Mouse (Mus musculus) induced T-regulatory cell, adult 2 months (primary cell): ENCODE measurements around the gene Cds2.
"Not testable (repeated sequence)": the region's sequence is repeated elsewhere in the genome, so short reads cannot be mapped to it uniquely, and the experiment has no call there.

Experiments used
- DNase-seq: peaks from one replicate; pipeline ENCODE4 v3.0.0-alpha.2; 2012; ENCODE audit warnings: low read depth

Cds2 gene

DNA sequence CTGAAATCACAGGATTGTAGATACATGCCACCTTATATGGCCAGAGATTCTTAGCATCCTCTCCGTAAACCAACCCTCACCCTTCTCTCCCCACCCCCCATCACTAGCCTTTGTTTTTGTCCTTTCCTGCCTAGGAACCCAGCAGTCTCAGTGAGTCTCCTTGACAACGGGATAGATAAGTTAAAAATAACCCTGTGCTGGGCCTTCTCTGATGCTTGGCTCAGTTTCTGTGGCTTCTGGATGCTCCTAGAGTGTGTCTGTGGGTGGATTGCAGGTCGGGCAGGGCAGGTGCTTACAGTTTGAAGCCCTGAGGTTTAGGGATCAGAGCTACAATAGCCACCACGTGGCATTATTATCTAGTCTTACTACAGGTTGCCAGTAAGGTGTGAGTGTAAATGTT lies 29.1 kb downstream of the Cds2 start:
- peak; percentile 39 for DNase-seq

DNA sequence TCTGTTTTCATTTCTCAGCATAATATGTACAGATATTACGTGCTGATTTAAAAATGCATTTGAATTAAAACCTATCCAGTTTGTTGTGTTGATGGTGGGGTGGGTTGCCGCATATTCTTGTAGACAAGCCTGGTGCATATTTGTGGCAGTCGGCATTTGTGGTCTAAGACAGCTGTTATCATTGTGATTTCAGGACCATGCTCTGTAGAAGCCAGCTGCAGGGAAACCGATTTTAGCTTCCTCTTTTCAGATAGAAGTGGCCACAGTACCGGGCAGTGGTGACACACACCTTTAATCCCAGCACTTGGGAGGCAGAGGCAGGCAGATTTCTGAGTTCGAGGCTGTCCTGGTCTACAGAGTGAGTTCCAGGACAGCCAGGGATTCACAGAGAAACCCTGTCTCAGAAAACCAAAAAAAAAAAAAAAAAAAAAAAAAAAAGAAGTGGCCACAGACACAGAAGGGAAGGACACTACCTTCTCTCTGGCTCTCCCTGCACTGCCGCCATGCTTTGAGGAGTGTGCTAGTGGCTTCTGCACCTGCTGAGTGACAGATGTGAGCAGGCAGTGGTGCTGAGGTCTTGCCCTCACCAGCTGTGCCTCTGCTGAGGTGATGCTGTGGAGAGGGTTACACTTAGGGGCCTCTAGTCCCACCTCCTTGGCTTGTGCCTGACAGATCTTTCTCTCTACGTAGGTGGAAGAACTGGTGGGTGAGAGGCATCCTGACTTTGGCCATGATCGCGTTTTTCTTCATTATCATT lies 30.9 kb downstream of the Cds2 start:
- DNase-seq: no peak

DNA sequence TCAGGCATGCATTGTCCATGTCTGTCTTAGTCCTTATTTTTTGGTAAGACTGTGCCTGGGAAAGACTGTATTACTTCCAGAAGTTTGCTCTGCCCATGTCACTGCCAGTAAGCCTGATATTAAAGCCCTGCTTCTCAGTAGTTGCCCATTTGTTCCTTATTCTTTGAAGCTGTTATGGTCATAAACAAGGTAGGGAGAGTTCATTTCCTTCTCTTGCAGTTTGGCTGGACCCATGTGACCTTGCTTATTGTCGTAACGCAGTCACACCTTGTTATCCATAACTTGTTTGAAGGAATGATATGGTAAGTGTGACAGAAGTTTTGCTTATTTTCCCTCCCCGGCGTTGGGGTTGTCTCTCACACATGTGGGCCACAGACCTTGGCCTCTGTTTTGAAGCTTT lies 35.3 kb downstream of the Cds2 start:
- no peak for DNase-seq

DNA sequence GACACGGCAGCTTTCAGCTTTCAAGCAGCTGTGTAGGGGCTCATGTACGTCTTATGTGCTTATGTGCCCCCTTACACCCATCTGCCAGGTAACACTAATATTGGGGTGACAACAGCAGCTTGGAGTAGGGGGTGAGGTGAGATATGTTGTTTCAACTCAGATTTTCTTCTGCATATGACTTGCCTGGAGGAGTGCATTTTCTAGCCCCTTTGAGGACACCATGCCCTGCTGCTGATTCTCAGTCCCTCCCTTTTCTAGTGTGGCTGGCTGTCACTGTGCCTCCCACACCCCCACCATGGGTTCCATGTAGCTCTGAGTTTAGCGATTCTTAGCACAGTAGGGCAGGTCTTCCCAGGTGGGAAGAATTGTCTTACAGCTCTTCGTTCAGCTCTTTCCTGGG lies 38.5 kb downstream of the Cds2 start:
- no peak for DNase-seq

DNA sequence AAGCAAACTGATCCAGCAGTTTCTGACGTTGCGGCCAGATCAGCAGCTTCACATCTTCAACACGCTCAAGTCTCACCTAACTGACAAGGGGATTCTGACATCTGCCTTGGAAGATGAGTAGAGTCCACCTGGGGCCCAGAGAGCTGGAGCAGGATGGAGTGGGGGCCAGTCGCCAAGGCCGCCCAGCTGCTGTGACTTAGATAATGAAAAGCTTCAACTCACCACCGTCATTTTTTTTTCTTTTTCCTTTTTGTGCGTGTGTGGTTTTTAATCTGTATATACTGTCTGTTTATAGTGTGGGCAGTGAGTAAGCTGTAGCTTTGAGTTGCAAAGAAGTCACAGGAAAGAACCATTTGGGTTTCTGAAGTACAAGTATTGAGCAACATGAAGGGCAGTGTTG lies 42.2 kb downstream of the Cds2 start:
- DNase-seq: no peak

DNA sequence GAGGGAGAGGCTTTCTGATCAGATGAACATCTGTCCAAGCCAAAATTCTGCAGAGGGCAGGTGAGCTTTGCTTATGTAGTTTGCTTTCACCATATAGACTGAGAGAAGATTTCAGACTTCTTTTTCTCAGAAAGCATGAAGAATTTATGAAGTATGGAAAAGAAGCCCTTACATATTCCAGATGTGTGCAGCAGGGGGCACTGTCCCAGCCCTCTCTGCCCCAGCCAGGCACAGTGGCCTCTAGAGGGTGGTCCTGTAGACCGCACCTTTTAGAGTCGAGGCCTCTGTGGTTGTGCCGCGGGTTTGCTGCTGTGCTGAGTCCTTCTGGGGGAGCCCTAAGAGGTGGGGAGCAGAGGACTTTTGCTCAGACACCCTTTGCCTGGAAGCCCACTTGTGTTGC lies 43.0 kb downstream of the Cds2 start:
- peak; percentile 42 for DNase-seq

DNA sequence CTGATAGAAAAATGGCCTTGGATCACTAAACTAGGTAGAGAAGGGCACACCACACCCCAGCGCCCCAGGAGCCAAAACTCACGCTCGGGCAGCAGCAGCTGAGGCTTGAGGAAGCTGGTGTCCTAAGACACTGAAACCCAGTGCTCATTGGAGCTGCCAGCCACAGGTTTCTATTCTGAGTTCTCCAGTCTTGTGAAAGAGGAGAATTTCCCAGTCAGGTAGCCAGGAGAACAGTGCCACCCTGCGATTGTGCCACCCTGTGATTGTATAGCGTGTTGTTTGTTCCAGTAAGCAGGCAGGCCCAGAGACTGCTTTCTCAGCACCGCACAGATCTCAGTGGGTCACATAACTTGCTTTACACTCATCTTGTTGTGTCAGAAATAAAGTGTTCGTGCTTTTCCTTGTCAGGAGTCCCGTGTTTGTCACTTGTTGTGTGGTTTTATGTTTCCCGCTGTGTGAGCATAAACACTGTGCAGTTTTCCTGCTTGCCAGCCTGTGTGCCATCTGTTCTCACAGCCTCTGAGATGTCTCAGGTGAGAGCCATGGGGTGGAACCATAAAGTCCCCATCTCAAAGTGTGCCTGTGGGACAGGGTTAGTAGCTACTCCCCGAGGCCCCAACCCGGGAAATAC lies 44.4 kb downstream of the Cds2 start:
- DNase-seq: no peak

DNA sequence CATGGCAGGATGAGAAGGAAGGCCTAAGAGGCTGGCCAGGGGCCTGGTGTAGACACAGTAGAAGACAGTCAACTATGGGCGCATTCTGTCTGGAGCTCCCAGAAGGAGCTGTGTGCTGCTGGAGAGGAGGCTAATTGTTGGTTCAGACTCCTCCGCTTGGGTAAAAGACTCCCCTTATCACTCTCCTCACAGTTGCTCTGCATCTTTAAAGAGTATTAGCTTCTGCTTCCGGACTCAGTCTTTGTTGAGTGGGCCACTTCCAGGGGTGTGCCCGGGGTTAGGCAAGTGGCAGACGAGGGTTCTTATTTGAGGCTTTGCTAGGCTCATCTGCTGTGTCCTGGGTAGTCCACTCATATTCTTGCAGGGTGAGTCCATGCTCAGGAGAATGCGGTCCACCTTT lies 45.9 kb downstream of the Cds2 start:
- no peak for DNase-seq

DNA sequence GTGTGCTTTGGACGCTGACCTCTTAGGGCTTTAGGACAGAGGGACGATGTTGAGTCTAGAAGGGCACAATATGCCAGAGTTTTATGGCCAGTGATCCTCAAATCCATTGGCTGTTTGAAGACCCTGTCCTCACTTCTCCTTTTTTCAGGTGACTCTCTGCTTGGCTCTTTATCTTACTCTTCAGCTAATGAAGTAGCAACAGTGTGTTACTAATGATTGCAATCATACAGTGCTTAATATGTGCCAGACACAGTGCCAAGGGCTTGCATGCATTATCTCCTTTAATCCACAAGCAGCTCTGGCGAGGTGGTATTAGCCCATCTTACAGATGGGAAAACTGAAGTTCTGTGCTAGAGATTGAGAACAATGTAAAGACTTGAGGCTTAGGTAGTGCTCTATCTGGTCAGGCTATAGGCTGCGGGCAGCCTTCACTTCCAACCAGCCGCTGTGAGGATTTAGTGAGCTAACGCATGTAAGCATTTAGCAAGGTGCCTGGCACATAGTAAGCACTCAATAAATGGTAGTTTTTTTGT lies 46.5 kb downstream of the Cds2 start:
- DNase-seq: no peak

DNA sequence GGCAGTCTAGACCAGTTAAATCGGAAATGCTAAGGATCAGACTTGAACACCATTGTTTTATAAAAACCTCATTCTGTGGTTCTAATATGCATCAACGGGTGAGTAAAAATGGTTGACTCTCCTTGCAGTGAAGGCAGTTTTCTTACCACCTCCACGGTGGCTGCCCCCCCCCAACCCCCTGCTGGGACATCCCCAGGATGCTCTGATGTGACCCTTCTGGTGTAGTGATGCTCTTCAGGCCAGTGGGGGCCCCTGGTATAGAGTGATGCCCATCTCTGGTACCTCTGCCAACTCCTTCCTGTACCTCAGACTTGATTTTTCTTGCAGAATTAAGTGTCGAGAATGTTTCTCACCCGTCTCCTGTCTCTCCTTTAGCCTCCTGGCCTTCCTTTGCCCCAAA lies 49.7 kb downstream of the Cds2 start:
- DNase-seq: no peak

DNA sequence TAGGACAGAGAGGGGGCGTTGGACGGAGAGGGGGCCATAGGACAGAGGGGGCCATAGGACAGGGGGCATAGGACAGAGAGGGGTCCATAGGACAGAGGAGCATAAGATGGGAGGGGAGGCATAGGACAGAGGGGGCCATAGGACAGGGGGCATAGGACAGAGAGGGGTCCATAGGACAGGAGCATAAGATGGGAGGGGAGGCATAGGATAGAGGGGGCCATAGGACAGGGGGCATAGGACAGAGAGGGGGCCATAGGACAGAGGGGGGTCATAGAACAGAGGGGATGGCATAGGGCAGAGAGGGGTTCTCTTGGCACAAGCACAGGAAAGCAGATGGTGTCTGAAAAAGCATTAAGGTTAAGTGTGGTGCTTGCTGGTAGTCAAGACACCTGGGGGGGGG lies 50.6 kb downstream of the Cds2 start:
- DNase-seq: no peak

DNA sequence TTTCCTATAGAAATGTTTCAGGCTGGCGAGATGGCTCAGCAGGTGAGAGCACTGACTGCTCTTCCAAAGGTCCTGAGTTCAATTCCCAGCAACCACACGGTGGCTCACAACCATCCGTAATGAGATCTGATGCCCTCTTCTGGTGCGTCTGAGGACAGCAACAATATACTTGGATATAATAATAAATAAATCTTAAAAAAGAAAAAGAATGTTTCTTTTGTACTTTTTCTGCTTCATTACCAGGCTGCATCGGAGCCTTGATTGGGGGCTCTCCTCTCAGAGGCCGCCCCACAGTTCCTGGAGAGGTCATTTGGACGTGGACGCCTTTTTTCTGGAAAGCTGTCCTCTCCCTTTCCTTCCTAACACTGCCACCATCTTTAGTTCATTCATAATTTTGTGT lies 51.1 kb downstream of the Cds2 start:
- not testable (repeated sequence) for DNase-seq

DNA sequence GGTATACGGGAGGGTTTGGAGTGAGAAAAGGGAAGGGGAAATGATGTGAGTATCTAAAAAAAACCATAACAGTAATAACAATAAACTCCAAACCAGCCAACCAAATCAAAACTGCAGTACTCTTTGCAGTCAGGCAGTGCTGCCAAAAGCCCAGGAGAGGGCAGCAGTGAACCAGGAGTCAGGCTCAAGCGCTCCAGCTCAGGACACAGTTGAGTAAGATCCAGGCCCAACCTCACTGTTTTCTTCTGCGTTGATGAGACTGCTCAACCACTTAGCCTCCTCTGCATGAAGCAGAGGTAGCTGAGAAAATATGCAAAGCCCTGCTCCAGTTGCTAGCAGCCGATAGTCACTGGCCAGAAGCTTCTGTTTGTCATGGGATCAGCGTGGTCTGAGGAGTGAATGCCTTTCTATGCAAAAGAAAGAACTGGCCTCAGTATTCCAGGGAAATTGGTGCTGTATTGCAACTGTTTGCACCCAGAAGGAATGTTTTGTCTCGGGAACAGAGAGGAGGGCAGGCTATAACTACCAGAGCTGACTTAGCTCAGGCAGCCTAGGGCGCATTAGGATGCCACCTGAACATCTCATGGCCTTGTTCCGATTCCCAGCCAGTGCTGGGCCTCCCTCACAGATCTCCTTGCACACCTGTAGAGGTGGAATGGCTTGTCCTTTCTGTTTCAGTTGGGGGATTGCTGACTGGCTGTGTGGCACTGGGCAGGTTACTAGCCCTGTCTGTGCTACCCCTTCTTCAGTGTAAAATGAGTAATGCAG lies 53.3 kb downstream of the Cds2 start:
- peak; percentile 81 for DNase-seq

DNA sequence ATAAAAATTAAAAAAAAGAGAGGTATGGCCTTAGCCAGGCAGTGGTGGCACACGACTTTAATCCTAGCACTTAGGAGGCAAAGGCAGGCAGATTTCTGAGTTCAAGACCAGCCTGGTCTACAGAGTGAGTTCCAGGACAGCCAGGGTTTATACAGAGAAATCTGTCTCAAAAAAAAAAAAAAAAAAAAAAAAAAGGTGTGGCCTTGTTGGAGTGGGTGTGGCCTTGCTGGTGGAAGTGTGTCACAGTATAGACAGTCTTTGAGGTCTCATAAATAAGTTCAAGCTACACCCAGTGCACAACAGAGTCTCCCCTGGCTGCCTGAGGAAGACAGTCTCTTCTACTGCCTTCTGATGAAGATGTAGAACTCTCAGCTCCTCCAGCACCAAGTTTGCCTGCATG lies 54.2 kb downstream of the Cds2 start:
- DNase-seq: no peak

DNA sequence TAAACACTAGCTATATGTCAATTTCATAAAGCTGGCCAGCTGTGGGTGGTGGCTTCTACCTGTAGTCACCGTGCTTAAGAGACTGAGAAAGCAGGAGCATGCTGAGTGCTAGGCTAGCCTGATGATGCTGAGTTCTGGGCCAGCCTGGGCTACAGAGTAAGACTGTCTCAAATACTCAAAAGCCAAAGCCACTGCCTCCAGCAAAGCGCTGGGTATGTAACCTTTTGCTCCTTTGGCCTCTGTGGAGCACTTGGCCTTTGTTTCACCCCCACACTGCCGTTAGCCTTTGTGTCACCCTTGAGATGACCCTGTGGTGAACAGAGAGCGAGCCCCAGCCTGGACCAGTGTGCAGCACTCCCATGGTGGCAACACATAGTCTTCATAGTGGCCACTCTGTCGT lies 57.6 kb downstream of the Cds2 start:
- DNase-seq: no peak

DNA sequence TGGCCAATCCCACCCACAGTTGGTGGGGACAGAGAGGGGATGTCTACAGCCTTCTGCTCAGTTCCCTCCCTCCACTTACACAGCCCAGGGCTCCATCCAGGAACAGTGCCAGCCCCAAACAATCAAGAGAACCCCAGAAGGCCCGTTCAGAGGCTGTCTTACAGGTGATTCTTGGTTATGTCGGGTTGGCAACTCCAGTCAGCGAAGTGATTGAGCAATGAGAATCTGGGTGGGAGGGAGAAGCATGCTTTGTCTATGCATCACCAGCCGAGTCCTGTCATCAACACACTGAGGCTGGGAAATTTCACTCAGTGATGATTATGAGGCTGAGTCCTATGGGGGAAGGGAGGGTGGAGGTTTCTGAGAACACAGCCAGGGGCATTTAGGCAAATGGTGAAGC lies 60.6 kb downstream of the Cds2 start:
- no peak for DNase-seq

DNA sequence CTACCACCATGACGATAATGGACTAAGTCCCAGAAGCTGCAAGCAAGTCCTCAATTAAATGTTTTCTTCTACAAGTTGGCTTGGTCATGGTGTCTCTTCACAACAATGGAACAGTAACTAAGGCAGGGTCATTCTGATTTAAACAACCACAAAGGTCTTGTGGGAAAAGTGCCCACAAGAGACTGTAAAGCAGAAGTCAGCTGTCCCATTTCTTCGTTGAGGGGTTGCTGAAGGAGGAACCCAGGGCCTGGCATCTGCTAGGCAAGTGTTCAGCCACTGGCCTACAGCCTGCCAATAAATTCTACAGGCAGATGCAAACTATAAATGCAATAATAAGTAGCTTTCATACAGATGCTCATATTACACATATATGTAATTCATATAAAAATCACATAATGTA lies 74.3 kb downstream of the Cds2 start:
- DNase-seq: no peak

DNA sequence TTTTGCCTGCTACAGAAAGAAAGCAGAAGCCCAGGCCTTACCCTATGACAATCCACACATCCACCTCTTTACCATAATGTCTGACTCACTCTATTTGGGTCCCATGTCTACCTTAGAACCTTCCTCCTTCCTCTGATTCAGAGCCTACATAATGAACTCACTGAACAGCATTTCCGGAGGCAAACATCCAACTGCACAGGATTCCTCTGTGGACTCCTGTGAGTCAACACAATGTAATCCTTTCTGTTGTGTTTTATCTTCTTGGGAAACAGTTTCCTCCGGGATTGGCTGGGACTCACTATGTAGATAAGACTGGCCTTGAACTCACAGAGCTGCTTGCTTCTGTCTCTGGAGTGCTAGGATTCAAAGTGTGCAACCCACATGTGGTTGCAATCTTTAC lies 77.4 kb downstream of the Cds2 start:
- DNase-seq: no peak

DNA sequence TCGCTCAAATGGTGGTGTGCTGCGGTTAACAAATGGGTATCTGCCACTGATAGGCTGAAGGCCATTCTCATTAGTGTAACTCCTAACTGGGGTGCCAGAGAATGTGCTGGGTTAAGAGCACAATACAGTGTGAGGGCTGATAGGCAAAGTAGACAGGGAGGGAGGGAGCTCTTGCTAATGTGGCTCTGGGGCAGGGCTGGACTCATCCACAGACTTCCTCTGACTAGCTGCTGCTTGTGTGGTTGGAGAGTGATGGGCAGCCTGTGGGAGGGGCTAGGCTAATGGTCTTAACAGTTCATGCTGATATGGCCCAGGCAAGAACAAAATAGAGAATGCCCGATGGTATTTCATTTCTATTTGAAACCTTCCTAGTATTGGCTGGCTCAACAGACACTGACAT lies 78.3 kb downstream of the Cds2 start:
- no peak for DNase-seq

DNA sequence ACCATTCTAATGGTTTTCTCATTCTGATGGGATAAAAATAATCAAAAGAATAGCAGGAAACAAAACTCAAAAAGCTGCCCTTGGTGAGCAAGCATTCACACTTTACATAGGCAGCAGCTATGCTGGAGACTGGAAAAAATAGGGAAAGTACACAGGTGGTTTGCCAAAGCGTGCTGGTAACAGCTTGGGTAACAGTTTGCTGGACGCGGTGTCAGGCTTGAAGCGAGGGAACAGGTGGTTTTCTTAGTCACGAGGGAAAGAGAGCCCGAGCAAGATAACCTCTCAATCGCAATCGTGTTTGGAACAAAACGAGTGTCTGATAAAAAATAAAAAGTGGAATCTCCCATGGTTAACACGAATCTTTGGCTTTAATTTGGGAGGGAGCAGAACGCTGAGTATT lies 80.9 kb downstream of the Cds2 start:
- no peak for DNase-seq
